Mouse (Mus musculus) neural tube, embryonic 14.5 days (tissue): Measurements from ENCODE around the gene Nfs1. TPM values are rescaled to one million over a fixed set of nuclear protein-coding genes. Genes with fewer than 3 reads are reported as not detected.

Experiments used
- ATAC-seq: fragments of 200-750 bp; cut with Nextera tagmentation; 2 replicates; pipeline ENCODE4 v1.8.0; 2017; ENCODE audit warnings: low read depth, mild to moderate bottlenecking, moderate TSS enrichment, moderate library complexity
- H3K27ac ChIP-seq: fragments of 300-500 bp; sonication (generic); 2 replicates; pipeline ENCODE4 v1.5.1; 2014; ENCODE audit warnings: low read depth, mild to moderate bottlenecking, control low read depth, low read length, moderate library complexity, mixed read lengths
- H3K27me3 ChIP-seq: fragments of 300-500 bp; sonication (generic); 2 replicates; pipeline ENCODE4 v1.6.1; 2014; ENCODE audit warnings: low read length; ENCODE audit not compliant: control insufficient read depth, insufficient read depth
- H3K36me3 ChIP-seq: fragments of 300-500 bp; sonication (generic); 2 replicates; pipeline ENCODE4 v1.6.1; 2014; ENCODE audit warnings: low read length, mixed read lengths; ENCODE audit not compliant: control insufficient read depth, insufficient read depth
- H3K4me1 ChIP-seq: fragments of 300-500 bp; sonication (generic); 2 replicates; pipeline ENCODE4 v1.6.1; 2014; ENCODE audit warnings: low read length; ENCODE audit not compliant: control insufficient read depth, insufficient read depth
- H3K4me2 ChIP-seq: fragments of 300-500 bp; sonication (generic); 2 replicates; pipeline ENCODE4 v1.6.1; 2014; ENCODE audit warnings: mild to moderate bottlenecking, low read depth, low read length, control low read depth
- H3K4me3 ChIP-seq: fragments of 300-500 bp; sonication (generic); 2 replicates; pipeline ENCODE4 v1.5.1; 2014; ENCODE audit warnings: low read depth, low read length, control low read depth, mixed read lengths
- H3K9ac ChIP-seq: fragments of 300-500 bp; sonication (generic); replicated peaks from 2 replicates; pipeline ENCODE4 v1.6.1; 2014; ENCODE audit warnings: low read depth, mild to moderate bottlenecking, control low read depth, low read length, mixed read lengths
- H3K9me3 ChIP-seq: fragments of 300-500 bp; sonication (generic); 2 replicates; pipeline ENCODE4 v1.6.1; 2016; ENCODE audit warnings: low read length; ENCODE audit not compliant: control insufficient read depth
- WGBS: fragments of 180-500 bp; shearing (Covaris S2); extraction: QIAGEN DNeasy Blood & Tissue Kit; methylation state at CpG from one replicate; pipeline ENCODE4 v1.1.7; 2014; 5-methylcytosine and 5-hydroxymethylcytosine counted together
- polyA plus RNA-seq: library from polyadenylated mRNA; unstranded; fragments of >200 nt; fragmentation: Nextera tagmentation; extraction: Ambion mirVana; gene quantifications from 2 replicates; pipeline ENCODE4 v1.2.1, GENCODE M21; 2014

Nfs1 gene
- polyA plus RNA-seq, 1 experiment from 2014 or later = 28.8 TPM

DNA sequence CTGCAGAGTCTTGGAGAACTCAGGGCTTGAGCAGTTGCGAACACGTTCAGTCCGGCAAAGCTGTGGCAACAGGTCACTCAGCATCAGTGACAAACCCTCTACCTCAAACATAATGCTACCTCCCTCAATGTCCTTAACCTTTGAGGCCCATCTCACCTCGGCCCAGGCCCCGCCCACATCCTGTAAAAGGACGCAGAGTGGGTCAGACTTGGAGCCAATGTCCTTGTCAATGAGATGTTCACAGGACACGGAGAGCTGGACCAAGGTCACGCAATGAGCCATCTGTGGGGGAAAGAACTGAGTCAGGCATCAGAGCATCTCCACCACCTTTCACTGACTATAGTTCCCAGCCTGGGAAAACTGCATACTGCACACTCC lies 64.8 kb downstream of the Nfs1 start:
- Histone ChIP-seq H3K27me3 (no peaks in the 10 kb centered on the region), H3K4me1 (no peaks in the 10 kb centered on the region), H3K4me2 (no peak overlapping the region), H3K9me3 (no peaks in the 10 kb centered on the region), H3K27ac (no peak overlapping the region), H3K36me3 (peaks cover 44% of the 10 kb centered on the region), H3K4me3 (no peak overlapping the region), H3K9ac (no peak overlapping the region)
- no peak for ATAC-seq
- 89% methylated on average over 8 of the region's 8 CpGs for WGBS

DNA sequence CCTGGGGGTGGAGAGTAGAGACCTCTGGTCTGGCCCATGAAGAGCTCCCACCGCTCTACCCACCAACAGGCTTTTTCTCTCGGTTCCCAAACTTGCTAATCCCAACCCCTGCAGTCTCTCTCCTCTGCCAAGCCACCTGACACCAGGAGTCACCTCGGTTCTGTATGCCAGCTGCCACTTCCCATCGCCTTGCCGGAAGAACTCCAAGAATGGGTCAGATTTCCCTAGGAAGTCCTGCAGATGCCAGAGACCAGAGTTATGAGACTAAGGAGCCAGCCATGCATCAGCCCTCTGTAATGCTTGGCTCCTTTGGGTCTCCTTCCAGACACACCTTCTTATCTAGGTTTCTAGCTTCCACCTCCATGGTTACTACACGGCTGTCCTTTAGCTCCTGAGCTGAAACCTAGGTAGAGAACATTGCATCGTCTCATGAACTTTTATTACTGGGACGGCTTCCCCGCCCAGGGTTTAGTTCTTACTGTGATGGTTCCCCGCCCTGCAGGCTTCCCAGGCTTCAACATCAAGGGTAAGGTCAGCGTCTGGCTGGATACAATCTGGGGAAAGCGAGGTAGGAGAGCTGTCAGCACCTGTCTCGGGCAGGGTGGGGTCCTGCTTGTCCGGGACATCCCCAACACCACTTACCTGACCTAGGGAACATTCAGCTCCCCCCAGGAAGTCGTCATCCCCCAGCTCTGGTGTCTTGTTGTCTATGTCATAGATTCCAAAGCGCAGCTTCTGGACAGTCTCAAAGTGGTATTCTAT lies 65.4 kb downstream of the Nfs1 start:
- H3K36me3 ChIP-seq = peaks cover 49% of the 10 kb centered on the region
- ATAC-seq = no peak
- H3K4me1 ChIP-seq = no peaks in the 10 kb centered on the region

DNA sequence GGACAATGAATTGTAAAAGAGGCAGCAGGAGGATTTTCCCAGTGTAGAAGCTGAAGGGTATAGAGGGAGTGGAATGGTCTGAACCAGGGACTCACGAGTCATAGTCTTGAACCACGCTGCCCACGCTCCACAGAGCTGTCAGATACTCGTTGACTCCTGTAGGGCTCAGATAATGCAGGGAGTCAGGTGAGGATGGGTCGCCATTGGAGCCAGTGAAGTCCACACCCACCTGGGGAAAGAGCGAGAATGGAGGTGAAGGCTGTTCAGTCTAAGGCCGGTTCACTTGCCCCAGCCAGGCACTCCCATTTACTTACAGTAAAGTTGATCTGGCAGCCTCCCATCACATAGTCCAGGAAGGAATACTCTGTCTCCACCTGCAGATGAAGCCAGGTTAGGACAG lies 66.5 kb downstream of the Nfs1 start:
- Histone ChIP-seq H3K4me1 (no peaks in the 10 kb centered on the region), H3K27me3 (no peaks in the 10 kb centered on the region), H3K4me2 (no peak overlapping the region), H3K4me3 (no peak overlapping the region), H3K27ac (no peak overlapping the region), H3K9me3 (no peaks in the 10 kb centered on the region), H3K9ac (no peak overlapping the region), H3K36me3 (peaks cover 56% of the 10 kb centered on the region)
- ATAC-seq = no peak
- 93% methylated on average over 7 of the region's 7 CpGs for WGBS

More for the DNA sequence above, 65.4 kb downstream of the Nfs1 start:
- H3K9ac ChIP-seq = no peak overlapping the region
- no peak overlapping the region for H3K27ac ChIP-seq
- 95% methylated on average over 16 of the region's 16 CpGs for WGBS
- H3K27me3 ChIP-seq = no peaks in the 10 kb centered on the region
- H3K9me3 ChIP-seq = no peaks in the 10 kb centered on the region
- H3K4me3 ChIP-seq = no peak overlapping the region
- H3K4me2 ChIP-seq = no peak overlapping the region

DNA sequence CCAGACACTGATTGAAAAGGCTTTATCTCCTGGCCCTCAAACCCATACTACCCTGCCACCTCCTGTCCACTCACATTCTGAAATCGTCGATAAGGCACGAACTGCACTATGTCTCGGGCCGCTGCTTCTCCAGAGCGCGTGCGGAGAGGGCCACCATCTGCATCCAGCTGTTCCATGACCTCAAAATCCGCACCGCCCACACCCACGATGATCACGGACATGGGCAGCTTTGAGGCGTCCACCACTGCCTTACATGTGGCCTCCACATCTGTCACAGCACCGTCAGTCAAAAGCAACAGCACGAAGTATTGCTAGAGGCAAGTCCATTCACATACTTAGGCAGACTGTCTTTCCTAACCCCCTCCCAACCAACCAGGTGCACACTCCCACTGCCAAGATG lies 70.3 kb downstream of the Nfs1 start:
- no peaks in the 10 kb centered on the region for H3K27me3 ChIP-seq
- no peaks in the 10 kb centered on the region for H3K9me3 ChIP-seq
- H3K4me2 ChIP-seq = no peak overlapping the region
- 98% methylated on average over 15 of the region's 15 CpGs for WGBS
- no peak overlapping the region for H3K4me3 ChIP-seq
- H3K4me1 ChIP-seq = no peaks in the 10 kb centered on the region
- no peak overlapping the region for H3K9ac ChIP-seq
- peaks cover 68% of the 10 kb centered on the region for H3K36me3 ChIP-seq
- no peak overlapping the region for H3K27ac ChIP-seq
- no peak for ATAC-seq

Other genes with a start within 250 kb of the Nfs1 start
- gene Uqcc1, start 213.9 kb downstream of the Nfs1 start, polyA plus RNA-seq = 69.6 and 74.9 TPM in 2 replicates
- not detected in 2 replicates for gene Gm15557, start 203.5 kb downstream of the Nfs1 start, polyA plus RNA-seq
- gene Gdf5, start 198.8 kb downstream of the Nfs1 start, polyA plus RNA-seq = 0.40 and 0.59 TPM in 2 replicates
- gene Cep250, start 187.7 kb downstream of the Nfs1 start, polyA plus RNA-seq = 14.3 and 16.3 TPM in 2 replicates
- 3.0 and 4.0 TPM in 2 replicates for gene 6430550D23Rik, start 136.2 kb downstream of the Nfs1 start, polyA plus RNA-seq
- gene Ergic3, start 136.1 kb downstream of the Nfs1 start, polyA plus RNA-seq = 425 and 480 TPM in 2 replicates
- gene Fer1l4, start 91.2 kb downstream of the Nfs1 start, polyA plus RNA-seq = not detected in 2 replicates
- 6.0 and 8.8 TPM in 2 replicates for gene Spag4, start 79.0 kb downstream of the Nfs1 start, polyA plus RNA-seq
- 22.7 and 29.1 TPM in 2 replicates for gene Cpne1, start 32.2 kb downstream of the Nfs1 start, polyA plus RNA-seq
- 22.2 and 30.9 TPM in 2 replicates for gene Rbm12, start 32.2 kb downstream of the Nfs1 start, polyA plus RNA-seq
- 9.5 and 15.3 TPM in 2 replicates for gene Gm28036, start 17.1 kb downstream of the Nfs1 start, polyA plus RNA-seq
- 438 and 500 TPM in 2 replicates for gene Romo1, start 147 bp downstream of the Nfs1 start, polyA plus RNA-seq
- 504 and 543 TPM in 2 replicates for gene Rbm39, start 36.1 kb upstream of the Nfs1 start, polyA plus RNA-seq
- gene Phf20, start 52.3 kb upstream of the Nfs1 start, polyA plus RNA-seq = 116 and 119 TPM in 2 replicates
- gene Cnbd2, start 168.1 kb upstream of the Nfs1 start, polyA plus RNA-seq = 7.8 and 8.0 TPM in 2 replicates
- 98.0 and 98.8 TPM in 2 replicates for gene Scand1, start 168.5 kb upstream of the Nfs1 start, polyA plus RNA-seq